Mouse (Mus musculus) heart, adult 2 months (tissue): Measurements from ENCODE around the gene Atn1. TPM values are rescaled to one million over a fixed set of nuclear protein-coding genes. Genes with fewer than 3 reads are reported as not detected.

Source experiments
- DNase-seq, 2 experiments: peaks; one replicate each; pipeline ENCODE4 v3.0.0; 2021
- H3K27ac ChIP-seq: fragments of 200-600 bp; 2 replicates; pipeline ENCODE4 v1.8.1; 2022
- H3K27me3 ChIP-seq: fragments of 200-500 bp; 2 replicates; pipeline ENCODE4 v1.6.1; 2012; ENCODE audit warnings: mild to moderate bottlenecking, low read length, inconsistent platforms, mixed read lengths; ENCODE audit not compliant: control insufficient read depth, insufficient read depth
- H3K36me3 ChIP-seq: fragments of 200-500 bp; 2 replicates; pipeline ENCODE4 v1.6.1; 2012; ENCODE audit warnings: low read length, inconsistent platforms; ENCODE audit not compliant: control insufficient read depth, insufficient read depth
- H3K4me1 ChIP-seq: fragments of 200-500 bp; 2 replicates; pipeline ENCODE4 v1.6.1; 2011; ENCODE audit warnings: low read length; ENCODE audit not compliant: control insufficient read depth, insufficient read depth
- H3K4me3 ChIP-seq: fragments of 200-600 bp; 2 replicates; pipeline ENCODE4 v1.8.1; 2022
- H3K79me2 ChIP-seq: fragments of 200-500 bp; replicated peaks from 2 replicates; pipeline ENCODE4 v1.6.1; 2012; ENCODE audit warnings: mild to moderate bottlenecking, inconsistent platforms, low read length, moderate library complexity, mixed read lengths; ENCODE audit not compliant: control insufficient read depth, insufficient read depth
- H3K9ac ChIP-seq: fragments of 200-500 bp; 2 replicates; pipeline ENCODE4 v1.6.1; 2012; ENCODE audit warnings: low read depth, mild to moderate bottlenecking, control low read depth, inconsistent platforms, low read length, mixed read lengths
- CTCF ChIP-seq: fragments of 200-600 bp; IDR thresholded peaks from 2 replicates; pipeline ENCODE4 v1.8.1; 2022; ENCODE audit warnings: antibody characterized with exemption, mild to moderate bottlenecking, moderate library complexity
- EP300 ChIP-seq: fragments of 200-500 bp; IDR thresholded peaks from 2 replicates; pipeline ENCODE4 v1.6.1; 2011; ENCODE audit warnings: low read depth, low read length, control low read depth; ENCODE audit not compliant: insufficient read depth
- POLR2A ChIP-seq: fragments of 200-500 bp; IDR thresholded peaks from 2 replicates; pipeline ENCODE4 v1.6.1; 2011; ENCODE audit warnings: mild to moderate bottlenecking, low read depth, low read length, control low read depth; ENCODE audit not compliant: insufficient read depth
- WGBS: fragments of 180-500 bp; shearing (Covaris S2); methylation state at CpG from one replicate; pipeline ENCODE4 v1.1.7; 2018; 5-methylcytosine and 5-hydroxymethylcytosine counted together
- intact Hi-C: fragments of 180-260 bp; cut with DNase I; formaldehyde crosslinking; loops from one replicate; pipeline ENCODE4 v1.15.1; 2025
- polyA plus RNA-seq: library from polyadenylated mRNA; depleted of rRNA; stranded (reverse); fragments of >200 nt; gene quantifications from 2 replicates; pipeline ENCODE4 v1.2.3, GENCODE M21; 2012
- total RNA-seq, 2 experiments: library from RNA; stranded (reverse); gene quantifications; 2 replicates each; pipeline ENCODE4 v1.2.3; 2021

The Atn1 gene
- total and polyA plus RNA-seq, 3 experiments = 32.8 to 47.8 (median 44.3) TPM

- no peaks in the 10 kb centered on the region for H3K4me1 ChIP-seq
- no peaks in the 10 kb centered on the region for H3K79me2 ChIP-seq
- intact Hi-C loops = no loop called here
- no peaks in the 10 kb centered on the region for H3K36me3 ChIP-seq
- TF ChIP-seq EP300 = no peak
- TF ChIP-seq CTCF = no peak
- TF ChIP-seq POLR2A = no peak
- H3K9ac ChIP-seq = no peak overlapping the region
- DNase-seq = no peak
- no peak overlapping the region for H3K27ac ChIP-seq
- H3K27me3 ChIP-seq = no peaks in the 10 kb centered on the region
- H3K4me3 ChIP-seq = no peak overlapping the region
- 53% methylated on average over 8 of the region's 8 CpGs for WGBS
These were observed 30.6 kb upstream of the Atn1 start for GRCm38 (mm10) chr6:124786756-124787420.

- Histone ChIP-seq H3K27ac (no peak overlapping the region), H3K36me3 (no peaks in the 10 kb centered on the region), H3K79me2 (no peaks in the 10 kb centered on the region), H3K27me3 (no peaks in the 10 kb centered on the region; the same call in 1 of the 2 replicates), H3K9ac (no peak overlapping the region), H3K4me1 (peaks cover 1% of the 10 kb centered on the region; the same call in 1 of the 2 replicates), H3K4me3 (peak overlapping the region; percentile 14; the same call in 1 of the 2 replicates)
- DNase-seq = peak in 1 of 2 experiments; percentile 48
- intact Hi-C loops = no loop called here
- 14% methylated on average over 6 of the region's 6 CpGs for WGBS
- TF ChIP-seq EP300 (no peak), POLR2A (no peak), CTCF (no peak)
These were observed 26.1 kb upstream of the Atn1 start for GRCm38 (mm10) chr6:124782436-124782835.

GRCm38 (mm10) chr6:124780917-124781316 is 24.6 kb upstream of the Atn1 start:
- H3K36me3 ChIP-seq = no peaks in the 10 kb centered on the region
- H3K27me3 ChIP-seq = no peaks in the 10 kb centered on the region; the same call in 1 of the 2 replicates
- TF ChIP-seq CTCF = no peak
- no peak for TF ChIP-seq EP300
- no peak for TF ChIP-seq POLR2A
- intact Hi-C loops = no loop called here
- no peak overlapping the region for H3K27ac ChIP-seq
- DNase-seq = no peak
- no peak overlapping the region for H3K4me3 ChIP-seq
- H3K4me1 ChIP-seq = peaks cover 1% of the 10 kb centered on the region; the same call in 1 of the 2 replicates
- no peaks in the 10 kb centered on the region for H3K79me2 ChIP-seq
- H3K9ac ChIP-seq = no peak overlapping the region
- WGBS = 86% methylated on average over 7 of the region's 7 CpGs

GRCm38 (mm10) chr6:124779984-124780416 is 23.7 kb upstream of the Atn1 start:
- no peaks in the 10 kb centered on the region for H3K36me3 ChIP-seq
- DNase-seq = no peak
- H3K9ac ChIP-seq = no peak overlapping the region
- H3K27me3 ChIP-seq = no peaks in the 10 kb centered on the region; the same call in 1 of the 2 replicates
- intact Hi-C loops = no loop called here
- H3K27ac ChIP-seq = no peak overlapping the region
- 11% methylated on average over 10 of the region's 10 CpGs for WGBS
- no peaks in the 10 kb centered on the region for H3K79me2 ChIP-seq
- H3K4me1 ChIP-seq = peaks cover 1% of the 10 kb centered on the region; the same call in 1 of the 2 replicates
- TF ChIP-seq POLR2A (no peak), EP300 (no peak), CTCF (no peak)
- peak overlapping the region; percentile 43 for H3K4me3 ChIP-seq

GRCm38 (mm10) chr6:124779222-124779983 is 23.1 kb upstream of the Atn1 start, which contains the start of gene Lrrc23:
Gene Lrrc23 (minus strand): TSS chr6:124779727.
- TF ChIP-seq POLR2A = no peak
- no peak for TF ChIP-seq EP300
- no peak for TF ChIP-seq CTCF
- peak within 1 kb of the TSS; percentile 6; the same call in 1 of the 2 replicates for H3K9ac ChIP-seq
- WGBS = under 1% methylated on average over 23 of the region's 23 CpGs
- H3K4me1 ChIP-seq = peaks cover 1% of the 10 kb centered on the region; the same call in 1 of the 2 replicates
- peak; percentile 55 to 65 for DNase-seq
- H3K36me3 ChIP-seq = no peaks in the 10 kb centered on the region
- no peaks in the 10 kb centered on the region; the same call in 1 of the 2 replicates for H3K27me3 ChIP-seq
- intact Hi-C loops = no loop called here
- no peak within 1 kb of the TSS for H3K27ac ChIP-seq
- peak within 1 kb of the TSS; percentile 43 for H3K4me3 ChIP-seq
- H3K79me2 ChIP-seq = no peaks in the 10 kb centered on the region
